Mouse (Mus musculus): ENCODE data around the gene Gm10487. TPM values are rescaled to one million over a fixed set of nuclear protein-coding genes. Genes with fewer than 3 reads are reported as not detected.
"Not testable (repeated sequence)": the region's sequence is repeated elsewhere in the genome, so short reads cannot be mapped to it uniquely, and the experiment has no call there.

Gm10487 gene
- not detected in 2 replicates for polyA plus RNA-seq (2011; ENCODE audit: insufficient read depth, insufficient read length, low read depth, missing spikeins)

GRCm38 (mm10) chrX:30843369-30843768 is at the start of gene Gm10487:
Gene Gm10487 (minus strand): TSS chrX:30843469.
- H3K4me1 ChIP-seq (ENCODE audit: control insufficient read depth, insufficient read depth, low read length); H3K4me3 ChIP-seq (ENCODE audit: low read depth, low read length); H3K27me3 ChIP-seq (ENCODE audit: control insufficient read depth, insufficient read depth, low read length, poor library complexity, severe bottlenecking); H3K9me3 ChIP-seq (replicated peaks; ENCODE audit: control insufficient read depth, insufficient read depth, low read length, poor library complexity, severe bottlenecking); H3K9ac ChIP-seq (ENCODE audit: low read depth, poor library complexity, severe bottlenecking); H3K27ac ChIP-seq (ENCODE audit: insufficient read depth, low read length); H3K36me3 ChIP-seq (ENCODE audit: control insufficient read depth, insufficient read depth, low read length, poor library complexity, severe bottlenecking): not testable (repeated sequence)

Data from ES-Bruce4 (cell line).